Mouse (Mus musculus) left cerebral cortex, adult 6 months (tissue): ENCODE measurements around the gene Kif21a. TPM values are rescaled to one million over a fixed set of nuclear protein-coding genes. Genes with fewer than 3 reads are reported as not detected.

Experiments used
- long read RNA-seq, 2 experiments: library from polyadenylated mRNA; unstranded; transcript quantifications; one replicate each; pipeline ENCODE4 v2.0.0; 2019 to 2020
- polyA plus RNA-seq: library from polyadenylated mRNA; unstranded; fragments of <200 nt; fragmentation: Nextera tagmentation; gene quantifications from 2 replicates; pipeline ENCODE4 v1.2.3, GENCODE M21; 2021

The Kif21a gene
- polyA plus RNA-seq = 37.4 and 41.9 TPM in 2 replicates
- long read RNA-seq, experiment 1, partial matches to known transcripts = 142 of 154 reads
- long read RNA-seq, experiment 1, other reads (novel, unspliced or antisense) = 12 of 154 reads
- long read RNA-seq, experiment 2, partial matches to known transcripts = 187 of 215 reads
- long read RNA-seq, experiment 2, other reads (novel, unspliced or antisense) = 28 of 215 reads

GRCm38 (mm10) chr15:91049496-91050441, at the start of gene Kif21a:
Kif21a (minus strand) TSS chr15:91049948.

Other genes with a start within 250 kb of the Kif21a start
- 13.4 and 17.2 TPM in 2 replicates for gene Abcd2, start 141.9 kb upstream of the Kif21a start, polyA plus RNA-seq
- 0.09 and 0.20 TPM in 2 replicates for gene CN725425, start 149.5 kb upstream of the Kif21a start, polyA plus RNA-seq